Mouse (Mus musculus): ENCODE measurements at regions not wholly inside any gene's neighbourhood (a gene's known extent, or its start where the extent isn't known, plus 50 kb on each side); places are given as distances from the start of the nearest gene placed in this dataset.

DNA sequence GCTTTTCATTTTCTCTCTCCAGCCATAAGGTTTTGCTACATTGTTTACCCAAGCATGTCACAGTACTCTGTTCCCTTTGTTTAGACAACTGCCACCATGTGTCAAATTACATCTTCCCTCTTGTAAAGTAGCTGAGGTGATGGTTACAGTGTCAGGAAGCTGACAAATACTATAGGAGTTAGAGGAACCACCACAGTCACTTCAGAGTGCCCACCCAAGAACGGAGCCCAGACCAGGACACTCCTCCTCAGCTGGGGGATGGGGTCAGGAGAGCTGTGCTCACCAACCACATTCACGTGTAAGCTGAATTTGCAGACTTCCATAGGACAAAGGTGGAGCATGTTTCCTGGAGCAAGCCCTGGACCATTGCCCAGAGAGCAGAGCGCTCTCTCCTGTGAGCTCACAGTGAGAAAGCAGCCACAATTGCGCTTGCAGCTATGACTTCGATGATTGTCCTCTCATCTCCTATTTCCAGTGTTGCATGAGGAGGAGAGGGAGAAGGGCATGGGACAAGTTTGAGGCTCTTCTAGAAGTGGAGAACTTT, 487.5 kb downstream of the Ajap1 start:
- no peak for DNase-seq (ENCODE audit: low read depth, low spot score)
- no peak overlapping the region for H3K27ac ChIP-seq (ENCODE audit: control insufficient read depth, low read depth, low read length)
- H3K36me3 ChIP-seq (ENCODE audit: control insufficient read depth in 1 of 2, insufficient read depth in 2 of 2, low read length in 2 of 2), result no peaks in the 10 kb centered on the region
- no peak overlapping the region for H3K9ac ChIP-seq (ENCODE audit: control insufficient read depth, low read depth, low read length, poor library complexity, severe bottlenecking)
- H3K4me1 ChIP-seq (ENCODE audit: control insufficient read depth in 1 of 2, insufficient read depth in 2 of 2, low read length in 2 of 2), result no peaks in the 10 kb centered on the region
- no peak overlapping the region for H3K4me3 ChIP-seq (ENCODE audit: control insufficient read depth in 1 of 2, insufficient read depth in 1 of 2, low read depth in 2 of 2, low read length in 2 of 2)
- no peaks in the 10 kb centered on the region for H3K79me2 ChIP-seq (ENCODE audit: control insufficient read depth, insufficient read depth, low read length, poor library complexity)
- H3K9me3 ChIP-seq (replicated peaks; ENCODE audit: insufficient read depth, low read length), result no peaks in the 10 kb centered on the region
- no peaks in the 10 kb centered on the region for H3K27me3 ChIP-seq (ENCODE audit: control insufficient read depth in 1 of 2, insufficient read depth in 2 of 2, low read length in 2 of 2)
- no peak for TF ChIP-seq CHD1 (IDR thresholded peaks at IDR 0.05; ENCODE audit: low read depth, low read length)
- no peak for TF ChIP-seq CTCF (IDR thresholded peaks at IDR 0.05 in 2 of 3, conservative IDR thresholded peaks at IDR 0.05 in 1 of 3; ENCODE audit: control insufficient read depth in 1 of 3, insufficient read depth in 1 of 3, low read depth in 2 of 3, low read length in 3 of 3, poor library complexity in 1 of 3, severe bottlenecking in 1 of 3)
- no peak for TF ChIP-seq HCFC1 (IDR thresholded peaks at IDR 0.05; ENCODE audit: low read depth, low read length)
- TF ChIP-seq MAZ (IDR thresholded peaks at IDR 0.05; ENCODE audit: low read depth, low read length), result no peak
- no peak for TF ChIP-seq EP300 (IDR thresholded peaks at IDR 0.05; ENCODE audit: low read depth in 1 of 2, low read length in 2 of 2)
- TF ChIP-seq ELF1 (IDR thresholded peaks at IDR 0.05; ENCODE audit: low read depth, low read length), result no peak
- TF ChIP-seq TBP (IDR thresholded peaks at IDR 0.05; ENCODE audit: low read depth, low read length), result no peak
- TF ChIP-seq SMC3 (IDR thresholded peaks at IDR 0.05; ENCODE audit: low read depth, low read length), result no peak
- TF ChIP-seq NELFE (IDR thresholded peaks at IDR 0.05; ENCODE audit: low read depth, low read length), result no peak
- no peak for TF ChIP-seq USF1 (IDR thresholded peaks at IDR 0.05; ENCODE audit: low read depth, low read length)
- no peak for TF ChIP-seq TCF12 (IDR thresholded peaks at IDR 0.05; ENCODE audit: low read depth, low read length)
- no peak for TF ChIP-seq MEF2A (IDR thresholded peaks at IDR 0.05; ENCODE audit: extremely low read depth, insufficient replicate concordance, low read depth, low read length, poor library complexity, severe bottlenecking)

DNA sequence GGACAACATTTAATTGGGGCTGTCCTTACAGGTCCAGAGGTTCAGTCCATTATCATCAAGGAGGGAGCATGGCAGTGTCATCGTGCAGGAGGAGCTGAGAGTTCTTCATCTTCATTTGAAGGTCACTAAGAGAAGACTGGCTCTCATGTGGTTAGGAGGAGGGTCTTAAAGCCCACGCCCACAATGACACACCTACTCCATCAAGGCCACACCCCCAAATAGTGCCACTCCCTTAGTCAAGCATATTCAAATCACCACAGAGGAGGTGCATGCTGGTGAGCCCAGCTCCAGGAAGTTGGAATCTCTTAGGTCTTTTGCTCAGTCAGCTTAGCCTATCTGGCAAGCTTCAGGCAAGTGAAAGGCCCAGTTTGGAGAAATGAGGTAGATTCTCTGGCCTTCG, 488.4 kb downstream of the Ajap1 start:
- Histone ChIP-seq H3K9ac (ENCODE audit: control insufficient read depth, low read depth, low read length, poor library complexity, severe bottlenecking) (no peak overlapping the region), H3K9me3 (replicated peaks; ENCODE audit: insufficient read depth, low read length) (no peaks in the 10 kb centered on the region), H3K4me3 (ENCODE audit: control insufficient read depth in 1 of 2, insufficient read depth in 1 of 2, low read depth in 2 of 2, low read length in 2 of 2) (no peak overlapping the region), H3K36me3 (ENCODE audit: control insufficient read depth in 1 of 2, insufficient read depth in 2 of 2, low read length in 2 of 2) (no peaks in the 10 kb centered on the region), H3K4me1 (ENCODE audit: control insufficient read depth in 1 of 2, insufficient read depth in 2 of 2, low read length in 2 of 2) (no peaks in the 10 kb centered on the region), H3K79me2 (ENCODE audit: control insufficient read depth, insufficient read depth, low read length, poor library complexity) (no peaks in the 10 kb centered on the region), H3K27me3 (ENCODE audit: control insufficient read depth in 1 of 2, insufficient read depth in 2 of 2, low read length in 2 of 2) (no peaks in the 10 kb centered on the region), H3K27ac (ENCODE audit: control insufficient read depth, low read depth, low read length) (no peak overlapping the region)
- DNase-seq (ENCODE audit: low read depth, low spot score), result no peak
- TF ChIP-seq KAT2A (conservative IDR thresholded peaks at IDR 0.05; ENCODE audit: low read depth, low read length), result no peak
- TF ChIP-seq BHLHE40 (IDR thresholded peaks at IDR 0.05; ENCODE audit: borderline replicate concordance, low read depth, low read length), result no peak
- TF ChIP-seq MEF2A (IDR thresholded peaks at IDR 0.05; ENCODE audit: extremely low read depth, insufficient replicate concordance, low read depth, low read length, poor library complexity, severe bottlenecking), result no peak
- no peak for TF ChIP-seq USF2 (IDR thresholded peaks at IDR 0.05; ENCODE audit: borderline replicate concordance in 1 of 2, insufficient read depth in 1 of 2, low read depth in 1 of 2, low read length in 2 of 2)
- TF ChIP-seq CHD2 (IDR thresholded peaks at IDR 0.05; ENCODE audit: low read length), result no peak
- TF ChIP-seq CTCF (IDR thresholded peaks at IDR 0.05 in 2 of 3, conservative IDR thresholded peaks at IDR 0.05 in 1 of 3; ENCODE audit: control insufficient read depth in 1 of 3, insufficient read depth in 1 of 3, low read depth in 2 of 3, low read length in 3 of 3, poor library complexity in 1 of 3, severe bottlenecking in 1 of 3), result no peak
- no peak for TF ChIP-seq POLR2AphosphoS2 (IDR thresholded peaks at IDR 0.05; ENCODE audit: low read length)
- TF ChIP-seq TAL1 (IDR thresholded peaks at IDR 0.05; ENCODE audit: low read length), result no peak
- TF ChIP-seq MYB (IDR thresholded peaks at IDR 0.05; ENCODE audit: low read depth, low read length), result no peak
- no peak for TF ChIP-seq USF1 (IDR thresholded peaks at IDR 0.05; ENCODE audit: low read depth, low read length)
- TF ChIP-seq ZNF384 (IDR thresholded peaks at IDR 0.05; ENCODE audit: low read depth, low read length), result no peak
- TF ChIP-seq EP300 (IDR thresholded peaks at IDR 0.05; ENCODE audit: low read depth in 1 of 2, low read length in 2 of 2), result no peak
- TF ChIP-seq POLR2A (IDR thresholded peaks at IDR 0.05; ENCODE audit: control insufficient read depth in 1 of 2, insufficient read depth in 1 of 2, low read depth in 1 of 2, low read length in 2 of 2, poor library complexity in 1 of 2), result no peak
- TF ChIP-seq MYC (IDR thresholded peaks at IDR 0.05; ENCODE audit: low read depth, low read length), result no peak
- TF ChIP-seq TBP (IDR thresholded peaks at IDR 0.05; ENCODE audit: low read depth, low read length), result no peak
- TF ChIP-seq RCOR1 (IDR thresholded peaks at IDR 0.05; ENCODE audit: low read depth, low read length), result no peak
- no peak for TF ChIP-seq JUND (IDR thresholded peaks at IDR 0.05; ENCODE audit: low read depth, low read length)
- no peak for TF ChIP-seq MAX (IDR thresholded peaks at IDR 0.05; ENCODE audit: low read length)
- no peak for TF ChIP-seq ETS1 (IDR thresholded peaks at IDR 0.05; ENCODE audit: low read depth, low read length)
- no peak for TF ChIP-seq MAFK (IDR thresholded peaks at IDR 0.05; ENCODE audit: borderline replicate concordance, low read depth, low read length)
